14 mouse cellular contexts compared by ENCODE assay signal in genomic region chr12:13500191-13500590, GRCm38 (mm10).
A peak's percentile ranks its signal among the peaks of the same experiment; 100 is the strongest.
DNase-seq lines count a peak whose midpoint lies in the region; ATAC-seq and TF ChIP-seq lines count a peak whose summit lies in the region.
"Had no signal": no experiment of that assay in that cellular context is flagged by ENCODE, and none has a peak within 500 bp of the region (broad histone marks: within the 10 kb centered on the region; RNA-seq: fewer than 3 reads in every experiment).

No protein-coding gene starts in this region.

- no peaks in the 10 kb centered on the region for H3K27me3 ChIP-seq in hindbrain, embryonic 13.5 days
- H3K27me3 ChIP-seq in hindbrain, embryonic 10.5 days (ENCODE audit: insufficient read depth, poor library complexity, severe bottlenecking), result no peaks in the 10 kb centered on the region
- no peaks in the 10 kb centered on the region for H3K27me3 ChIP-seq in hindbrain, postnatal 0 days (ENCODE audit: insufficient read depth, low read length)
- no peaks in the 10 kb centered on the region for H3K27me3 ChIP-seq in thymus, adult 2 months (ENCODE audit: control insufficient read depth, insufficient read depth, low read length)
- H3K27me3 ChIP-seq: limb, embryonic 15.5 days; neural tube, embryonic 12.5 days had no signal

- no peaks in the 10 kb centered on the region for H3K36me3 ChIP-seq in hindbrain, embryonic 13.5 days
- H3K36me3 ChIP-seq in hindbrain, embryonic 10.5 days, result no peaks in the 10 kb centered on the region
- no peaks in the 10 kb centered on the region for H3K36me3 ChIP-seq in hindbrain, postnatal 0 days (ENCODE audit: insufficient read depth, low read length)
- no peaks in the 10 kb centered on the region for H3K36me3 ChIP-seq in thymus, adult 2 months (ENCODE audit: control insufficient read depth, insufficient read depth, low read length)
- H3K36me3 ChIP-seq: limb, embryonic 15.5 days; neural tube, embryonic 12.5 days had no signal

- H3K9ac ChIP-seq in hindbrain, embryonic 13.5 days, result no peak overlapping the region
- no peak overlapping the region for H3K9ac ChIP-seq in hindbrain, postnatal 0 days (replicated peaks; ENCODE audit: low read length)
- H3K9ac ChIP-seq: limb, embryonic 15.5 days; neural tube, embryonic 12.5 days had no signal

- TF ChIP-seq CTCF in hindbrain, postnatal 0 days (IDR thresholded peaks at IDR 0.05; ENCODE audit: low read depth), result no peak
- no peak for TF ChIP-seq CTCF in thymus, adult 2 months (IDR thresholded peaks at IDR 0.05; ENCODE audit: borderline replicate concordance, control insufficient read depth, extremely low read depth, insufficient read depth, low read length, poor library complexity)

- peak; percentile 32; the same call in 1 of the 2 replicates for ATAC-seq in hindbrain, embryonic 13.5 days (ENCODE audit: low FRiP score)
- peak; percentile 60 for ATAC-seq in hindbrain, postnatal 0 days

- H3K4me3 ChIP-seq in hindbrain, embryonic 13.5 days, result no peak overlapping the region
- no peak overlapping the region for H3K4me3 ChIP-seq in hindbrain, embryonic 10.5 days
- no peak overlapping the region for H3K4me3 ChIP-seq in hindbrain, postnatal 0 days (ENCODE audit: low read length)
- H3K4me3 ChIP-seq in thymus, adult 2 months (ENCODE audit: control insufficient read depth, insufficient read depth, low read length), result no peak overlapping the region
- H3K4me3 ChIP-seq: erythroblast, embryonic 14.5 days; limb, embryonic 15.5 days; neural tube, embryonic 12.5 days had no signal

- H3K9me3 ChIP-seq in hindbrain, embryonic 13.5 days, result no peaks in the 10 kb centered on the region
- no peaks in the 10 kb centered on the region for H3K9me3 ChIP-seq in hindbrain, embryonic 10.5 days
- no peaks in the 10 kb centered on the region for H3K9me3 ChIP-seq in hindbrain, postnatal 0 days (ENCODE audit: low read length)
- H3K9me3 ChIP-seq: limb, embryonic 15.5 days; neural tube, embryonic 12.5 days had no signal

- no peak overlapping the region for H3K27ac ChIP-seq in hindbrain, embryonic 13.5 days
- no peak overlapping the region for H3K27ac ChIP-seq in hindbrain, embryonic 10.5 days
- no peak overlapping the region for H3K27ac ChIP-seq in hindbrain, postnatal 0 days
- H3K27ac ChIP-seq in thymus, adult 2 months (ENCODE audit: control insufficient read depth, insufficient read depth, low read length), result no peak overlapping the region
- H3K27ac ChIP-seq: limb, embryonic 15.5 days; neural tube, embryonic 12.5 days had no signal

- no peak for DNase-seq in hindbrain, embryonic 10.5 days (ENCODE audit: low spot score)
- DNase-seq in right cerebral cortex, postnatal 36 days (ENCODE audit: low spot score in 2 of 2), result peak; percentile 18 to 25
- DNase-seq in right cerebral cortex, postnatal 14 days, result no peak
- no peak for DNase-seq in hindbrain, postnatal 0 days (ENCODE audit: low spot score)
- peak; percentile 27 to 38 for DNase-seq in layer of hippocampus, postnatal 36 days
- DNase-seq in thymus, adult 2 months, result no peak
- DNase-seq in heart, postnatal 4 days, result no peak
- DNase-seq: heart, adult 18-20 months; kidney, adult 2 months; kidney, postnatal 14 days had no signal

- no peak overlapping the region for H3K4me2 ChIP-seq in hindbrain, embryonic 13.5 days
- no peak overlapping the region for H3K4me2 ChIP-seq in hindbrain, postnatal 0 days (ENCODE audit: low read depth, low read length)
- H3K4me2 ChIP-seq: limb, embryonic 15.5 days; neural tube, embryonic 12.5 days had no signal

- TF ChIP-seq POLR2A in thymus, adult 2 months (IDR thresholded peaks at IDR 0.05; ENCODE audit: control insufficient read depth, extremely low read depth, insufficient read depth, low read length, poor library complexity), result no peak

- H3K4me1 ChIP-seq in hindbrain, embryonic 13.5 days (replicated peaks), result peaks cover 7% of the 10 kb centered on the region; the same call in 1 of the 2 replicates
- no peaks in the 10 kb centered on the region for H3K4me1 ChIP-seq in hindbrain, embryonic 10.5 days (replicated peaks)
- no peaks in the 10 kb centered on the region for H3K4me1 ChIP-seq in hindbrain, postnatal 0 days (ENCODE audit: insufficient read depth, low read length)
- H3K4me1 ChIP-seq in thymus, adult 2 months (replicated peaks; ENCODE audit: control insufficient read depth, insufficient read depth, low read length), result no peaks in the 10 kb centered on the region
- H3K4me1 ChIP-seq: limb, embryonic 15.5 days had no signal

- 83% methylated on average over 3 of the region's 3 CpGs for WGBS in hindbrain, embryonic 13.5 days
- 88% methylated on average over 3 of the region's 3 CpGs for WGBS in hindbrain, embryonic 10.5 days
- 81% methylated on average over 3 of the region's 3 CpGs for WGBS in hindbrain, postnatal 0 days
- 97% methylated on average over 3 of the region's 3 CpGs for WGBS in thymus, adult 2 months

Comparison
In these comparisons a context has a peak if more than half of its experiments do, and no peak if none do; other contexts are left out.
1. DNase-seq: peak in right cerebral cortex, postnatal 36 days (2 of 2) and layer of hippocampus, postnatal 36 days (2 of 2); none in hindbrain, embryonic 10.5 days (single experiment), right cerebral cortex, postnatal 14 days (single experiment), hindbrain, postnatal 0 days (single experiment), thymus, adult 2 months (single experiment) and heart, postnatal 4 days (single experiment).